Mouse (Mus musculus): ENCODE data around the gene Cdk12. TPM values are rescaled to one million over a fixed set of nuclear protein-coding genes. Genes with fewer than 3 reads are reported as not detected.
A peak's percentile ranks its signal among the peaks of the same experiment; 100 is the strongest.

Gene Cdk12
- total RNA-seq, 2 experiments from 2014 or later = 32.2 to 41.0 TPM

GRCm38 (mm10) chr11:98247325-98247724 is 44.5 kb downstream of the Cdk12 start:
- no peak for DNase-seq (ENCODE audit: extremely low spot score in 1 of 2, low spot score in 1 of 2)

GRCm38 (mm10) chr11:98253807-98254206 is 50.9 kb downstream of the Cdk12 start:
- DNase-seq (ENCODE audit: extremely low spot score in 1 of 2, low spot score in 1 of 2) = no peak

GRCm38 (mm10) chr11:98260706-98261479 is 58.0 kb downstream of the Cdk12 start:
- DNase-seq (ENCODE audit: extremely low spot score in 1 of 2, low spot score in 1 of 2) = no peak

GRCm38 (mm10) chr11:98265039-98265438 is 62.2 kb downstream of the Cdk12 start:
- DNase-seq (ENCODE audit: extremely low spot score in 1 of 2, low spot score in 1 of 2) = peak; percentile 89 to 99

GRCm38 (mm10) chr11:98265891-98266290 is 63.0 kb downstream of the Cdk12 start:
- DNase-seq (ENCODE audit: extremely low spot score in 1 of 2, low spot score in 1 of 2) = no peak

GRCm38 (mm10) chr11:98266699-98267402 is 64.0 kb downstream of the Cdk12 start:
- no peak for DNase-seq (ENCODE audit: extremely low spot score in 1 of 2, low spot score in 1 of 2)

GRCm38 (mm10) chr11:98270066-98270465 is 67.2 kb downstream of the Cdk12 start:
- DNase-seq (ENCODE audit: extremely low spot score in 1 of 2, low spot score in 1 of 2) = no peak

GRCm38 (mm10) chr11:98270466-98270865 is 67.6 kb downstream of the Cdk12 start:
- DNase-seq (ENCODE audit: extremely low spot score in 1 of 2, low spot score in 1 of 2) = no peak

- DNase-seq (ENCODE audit: extremely low spot score in 1 of 2, low spot score in 1 of 2) = no peak
These were observed 80.9 kb downstream of the Cdk12 start for GRCm38 (mm10) chr11:98283740-98284139.

- DNase-seq (ENCODE audit: extremely low spot score in 1 of 2, low spot score in 1 of 2) = no peak
These were observed 81.4 kb downstream of the Cdk12 start for GRCm38 (mm10) chr11:98284230-98284629.

- DNase-seq (ENCODE audit: extremely low spot score in 1 of 2, low spot score in 1 of 2) = no peak
These were observed 82.5 kb downstream of the Cdk12 start for GRCm38 (mm10) chr11:98285368-98285767.

GRCm38 (mm10) chr11:98287531-98287930 is 84.7 kb downstream of the Cdk12 start:
- no peak for DNase-seq (ENCODE audit: extremely low spot score in 1 of 2, low spot score in 1 of 2)

GRCm38 (mm10) chr11:98287961-98288360 is 85.1 kb downstream of the Cdk12 start:
- DNase-seq (ENCODE audit: extremely low spot score in 1 of 2, low spot score in 1 of 2) = peak in 1 of 2 experiments; percentile 46

- DNase-seq (ENCODE audit: extremely low spot score in 1 of 2, low spot score in 1 of 2) = no peak
These were observed 87.0 kb downstream of the Cdk12 start for GRCm38 (mm10) chr11:98289873-98290272.

- no peak for DNase-seq (ENCODE audit: extremely low spot score in 1 of 2, low spot score in 1 of 2)
These were observed 88.0 kb downstream of the Cdk12 start for GRCm38 (mm10) chr11:98290906-98291305.

- no peak for DNase-seq (ENCODE audit: extremely low spot score in 1 of 2, low spot score in 1 of 2)
These were observed 90.2 kb downstream of the Cdk12 start for GRCm38 (mm10) chr11:98293070-98293469.

GRCm38 (mm10) chr11:98294188-98295012 is 91.5 kb downstream of the Cdk12 start:
- peak; percentile 65 to 68 for DNase-seq (ENCODE audit: extremely low spot score in 1 of 2, low spot score in 1 of 2)

GRCm38 (mm10) chr11:98295013-98295585 is 92.2 kb downstream of the Cdk12 start:
- DNase-seq (ENCODE audit: extremely low spot score in 1 of 2, low spot score in 1 of 2) = no peak

GRCm38 (mm10) chr11:98296277-98296676 is 93.4 kb downstream of the Cdk12 start:
- peak in 1 of 2 experiments; percentile 46 for DNase-seq (ENCODE audit: extremely low spot score in 1 of 2, low spot score in 1 of 2)

- no peak for DNase-seq (ENCODE audit: extremely low spot score in 1 of 2, low spot score in 1 of 2)
These were observed 94.1 kb downstream of the Cdk12 start for GRCm38 (mm10) chr11:98296916-98297315.

All from layer of hippocampus, postnatal 25 days (tissue).